Mouse (Mus musculus): Measurements from ENCODE around the gene Ehmt1. TPM values are rescaled to one million over a fixed set of nuclear protein-coding genes. Genes with fewer than 3 reads are reported as not detected.

Gene Ehmt1
- polyA plus RNA-seq, 1 experiment: 12.2 TPM

Other genes starting within 250 kb of the Ehmt1 start
- not detected in 2 replicates for gene Cacna1b, start 156.5 kb downstream of the Ehmt1 start, polyA plus RNA-seq (2012; ENCODE audit: insufficient read depth, insufficient read length, missing spikeins)
- 3.1 and 5.2 TPM in 2 replicates for gene Arrdc1, start 15.6 kb upstream of the Ehmt1 start, polyA plus RNA-seq (2012; ENCODE audit: insufficient read depth, insufficient read length, missing spikeins)
- gene Zmynd19, start 30.2 kb upstream of the Ehmt1 start, polyA plus RNA-seq (2012; ENCODE audit: insufficient read depth, insufficient read length, missing spikeins): 7.2 and 10.3 TPM in 2 replicates
- gene Dph7, start 42.8 kb upstream of the Ehmt1 start, polyA plus RNA-seq (2012; ENCODE audit: insufficient read depth, insufficient read length, missing spikeins): 4.9 and 6.0 TPM in 2 replicates
- gene Mrpl41, start 55.5 kb upstream of the Ehmt1 start, polyA plus RNA-seq (2012; ENCODE audit: insufficient read depth, insufficient read length, missing spikeins): 115 and 150 TPM in 2 replicates
- 7.8 and 12.2 TPM in 2 replicates for gene Pnpla7, start 56.4 kb upstream of the Ehmt1 start, polyA plus RNA-seq (2012; ENCODE audit: insufficient read depth, insufficient read length, missing spikeins)
- gene Nsmf, start 134.7 kb upstream of the Ehmt1 start, polyA plus RNA-seq (2012; ENCODE audit: insufficient read depth, insufficient read length, missing spikeins): 10.6 and 15.1 TPM in 2 replicates
- not detected in 2 replicates for gene Entpd8, start 160.7 kb upstream of the Ehmt1 start, polyA plus RNA-seq (2012; ENCODE audit: insufficient read depth, insufficient read length, missing spikeins)
- not detected in 2 replicates for gene Noxa1, start 175.5 kb upstream of the Ehmt1 start, polyA plus RNA-seq (2012; ENCODE audit: insufficient read depth, insufficient read length, missing spikeins)